Mouse (Mus musculus): ENCODE results near the gene Nxt2. TPM values are rescaled to one million over a fixed set of nuclear protein-coding genes. Genes with fewer than 3 reads are reported as not detected.

Nxt2 gene
- total RNA-seq, 2 experiments from 2014 or later = 28.9 to 32.3 TPM

Other genes starting within 250 kb of the Nxt2 start
- under 1 TPM; 0.32 to 0.57 TPM for gene Gucy2f, start 29.8 kb upstream of the Nxt2 start, total RNA-seq (2021)
- 1 to 10 TPM; 2.5 to 3.0 TPM for gene Kcne1l, start 79.5 kb downstream of the Nxt2 start, total RNA-seq (2021)
- 10 to 100 TPM; 68.3 to 78.8 TPM for gene Acsl4, start 163.8 kb downstream of the Nxt2 start, total RNA-seq (2021)

All from left cerebral cortex, postnatal 25 days (tissue).